13 mouse cellular contexts compared by ENCODE assay signal in genomic region chr2:118507126-118507525, GRCm38 (mm10).
"Had no signal": no experiment of that assay in that cellular context is flagged by ENCODE, and none has a peak within 500 bp of the region (broad histone marks: within the 10 kb centered on the region; RNA-seq: fewer than 3 reads in every experiment).

No protein-coding gene starts in this region.

- H3K9me3 ChIP-seq: limb, embryonic 10.5 days; liver, embryonic 12.5 days; lung, embryonic 15.5 days; midbrain, embryonic 10.5 days; midbrain, embryonic 15.5 days; neural tube, embryonic 13.5 days; stomach, embryonic 15.5 days had no signal

- H3K27me3 ChIP-seq: liver, embryonic 12.5 days; lung, embryonic 15.5 days; midbrain, embryonic 15.5 days; stomach, embryonic 15.5 days had no signal

- H3K27ac ChIP-seq: left cerebral cortex, adult 2 months; limb, embryonic 10.5 days; liver, embryonic 12.5 days; lung, embryonic 15.5 days; midbrain, embryonic 10.5 days; midbrain, embryonic 15.5 days; neural tube, embryonic 13.5 days; stomach, embryonic 15.5 days had no signal

- H3K4me3 ChIP-seq: left cerebral cortex, adult 2 months; limb, embryonic 10.5 days; liver, embryonic 12.5 days; lung, embryonic 15.5 days; midbrain, embryonic 10.5 days; midbrain, embryonic 15.5 days; neural tube, embryonic 13.5 days; stomach, embryonic 15.5 days had no signal

- H3K9ac ChIP-seq: liver, embryonic 12.5 days; lung, embryonic 15.5 days; midbrain, embryonic 15.5 days; neural tube, embryonic 13.5 days; stomach, embryonic 15.5 days had no signal

- H3K36me3 ChIP-seq: limb, embryonic 10.5 days; liver, embryonic 12.5 days; lung, embryonic 15.5 days; midbrain, embryonic 10.5 days; midbrain, embryonic 15.5 days; neural tube, embryonic 13.5 days; stomach, embryonic 15.5 days had no signal

- H3K4me2 ChIP-seq: liver, embryonic 12.5 days; lung, embryonic 15.5 days; midbrain, embryonic 15.5 days; neural tube, embryonic 13.5 days; stomach, embryonic 15.5 days had no signal

- ATAC-seq: intestine, embryonic 16.5 days; liver, embryonic 12.5 days; midbrain, embryonic 15.5 days had no signal

- DNase-seq: kidney, postnatal 10 days; right cerebral cortex, postnatal 14 days; thymus, adult 2 months; thymus, postnatal 36 days had no signal
